Mouse (Mus musculus): ENCODE results near the gene Zmynd12. TPM values are rescaled to one million over a fixed set of nuclear protein-coding genes. Genes with fewer than 3 reads are reported as not detected.

The Zmynd12 gene
- polyA plus RNA-seq, 1 experiment from 2014 or later, result 0.10 TPM

GRCm38 (mm10) chr4:119417894-119418293 is 4.7 kb upstream of the Zmynd12 start:
- Histone ChIP-seq H3K36me3 (peaks cover 11% of the 10 kb centered on the region; the same call in 1 of the 2 replicates), H3K27me3 (no peaks in the 10 kb centered on the region), H3K9me3 (no peaks in the 10 kb centered on the region), H3K4me3 (no peak overlapping the region), H3K4me1 (peaks cover 20% of the 10 kb centered on the region), H3K9ac (no peak overlapping the region), H3K4me2 (no peak overlapping the region), H3K27ac (no peak overlapping the region)
- ATAC-seq (ENCODE audit: insufficient number of reproducible peaks, low FRiP score, low TSS enrichment, low read depth), result no peak
- WGBS, result 91% methylated on average over 3 of the region's 3 CpGs

DNA sequence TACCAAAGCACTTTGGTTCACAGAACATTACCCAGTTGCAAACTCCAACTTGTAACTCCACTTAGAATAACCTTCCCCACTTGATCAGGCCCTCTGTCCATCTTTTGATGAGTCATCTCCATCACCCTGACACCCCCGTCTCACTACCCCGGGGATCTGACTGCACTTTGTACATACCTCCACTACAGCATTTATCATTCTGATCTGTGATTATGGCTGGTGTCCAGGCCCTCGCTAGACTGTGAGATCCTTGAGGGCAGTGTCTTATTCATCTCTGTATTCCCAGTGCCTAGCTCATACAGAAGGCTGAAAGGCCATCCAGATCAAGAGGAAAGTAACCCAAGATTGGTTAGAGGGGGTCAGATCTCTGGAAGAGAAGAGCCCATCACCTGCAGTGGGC is 1.4 kb upstream of the Zmynd12 start:
- Histone ChIP-seq H3K36me3 (peaks cover 11% of the 10 kb centered on the region; the same call in 1 of the 2 replicates), H3K9me3 (no peaks in the 10 kb centered on the region), H3K4me3 (peak overlapping the region; percentile 68), H3K27ac (no peak overlapping the region), H3K9ac (no peak overlapping the region), H3K4me1 (peaks cover 21% of the 10 kb centered on the region), H3K4me2 (peak overlapping the region; percentile 84), H3K27me3 (no peaks in the 10 kb centered on the region)
- WGBS, result 57% methylated on average over 3 of the region's 3 CpGs
- no peak for ATAC-seq (ENCODE audit: insufficient number of reproducible peaks, low FRiP score, low TSS enrichment, low read depth)

DNA sequence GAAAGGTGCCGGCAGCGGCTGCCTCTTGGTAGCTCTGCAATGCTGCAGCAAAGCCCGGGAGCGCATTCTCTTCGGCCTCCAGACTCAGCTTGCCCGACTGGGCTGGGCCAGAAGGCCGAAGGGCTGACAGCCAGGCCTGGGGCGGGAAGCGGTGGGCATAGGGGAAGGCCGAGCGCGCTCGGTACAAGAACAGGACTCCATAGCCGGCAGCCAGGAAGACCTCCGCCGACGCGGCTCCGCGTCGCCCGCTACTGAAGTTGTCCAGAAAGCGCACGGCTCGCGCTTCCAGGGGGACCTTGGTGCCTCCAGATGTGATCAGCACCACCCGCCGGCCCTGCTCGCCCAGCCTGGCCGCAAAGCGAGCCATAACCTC is 707 bp upstream of the Zmynd12 start:
- Histone ChIP-seq H3K36me3 (peaks cover 11% of the 10 kb centered on the region; the same call in 1 of the 2 replicates), H3K4me3 (peak overlapping the region; percentile 68), H3K9me3 (no peaks in the 10 kb centered on the region), H3K4me1 (peaks cover 21% of the 10 kb centered on the region), H3K4me2 (peak overlapping the region; percentile 84), H3K27ac (peak overlapping the region; percentile 92), H3K27me3 (no peaks in the 10 kb centered on the region), H3K9ac (peak overlapping the region; percentile 68)
- no peak for ATAC-seq (ENCODE audit: insufficient number of reproducible peaks, low FRiP score, low TSS enrichment, low read depth)
- WGBS, result under 1% methylated on average over 31 of the region's 31 CpGs

- no peaks in the 10 kb centered on the region for H3K36me3 ChIP-seq
- no peak overlapping the region for H3K4me2 ChIP-seq
- no peaks in the 10 kb centered on the region for H3K9me3 ChIP-seq
- no peaks in the 10 kb centered on the region for H3K27me3 ChIP-seq
- peaks cover 21% of the 10 kb centered on the region for H3K4me1 ChIP-seq
- H3K9ac ChIP-seq, result no peak overlapping the region
- H3K27ac ChIP-seq, result no peak overlapping the region
- H3K4me3 ChIP-seq, result no peak overlapping the region
- ATAC-seq (ENCODE audit: insufficient number of reproducible peaks, low FRiP score, low TSS enrichment, low read depth), result no peak
- 86% methylated on average over 2 of the region's 2 CpGs for WGBS
Observed at GRCm38 (mm10) chr4:119425077-119425476, 2.5 kb downstream of the Zmynd12 start.

GRCm38 (mm10) chr4:119425601-119426000 is 3.0 kb downstream of the Zmynd12 start:
- H3K27me3 ChIP-seq, result no peaks in the 10 kb centered on the region
- WGBS, result 38% methylated on average over 2 of the region's 2 CpGs
- H3K4me3 ChIP-seq, result no peak overlapping the region
- no peak for ATAC-seq (ENCODE audit: insufficient number of reproducible peaks, low FRiP score, low TSS enrichment, low read depth)
- no peak overlapping the region for H3K9ac ChIP-seq
- H3K9me3 ChIP-seq, result no peaks in the 10 kb centered on the region
- no peak overlapping the region for H3K27ac ChIP-seq
- peaks cover 21% of the 10 kb centered on the region for H3K4me1 ChIP-seq
- no peak overlapping the region for H3K4me2 ChIP-seq
- no peaks in the 10 kb centered on the region for H3K36me3 ChIP-seq

- Histone ChIP-seq H3K4me2 (no peak overlapping the region), H3K36me3 (no peaks in the 10 kb centered on the region), H3K9me3 (no peaks in the 10 kb centered on the region), H3K27me3 (no peaks in the 10 kb centered on the region), H3K4me3 (no peak overlapping the region), H3K27ac (no peak overlapping the region), H3K4me1 (peaks cover 10% of the 10 kb centered on the region), H3K9ac (no peak overlapping the region)
- no peak for ATAC-seq (ENCODE audit: insufficient number of reproducible peaks, low FRiP score, low TSS enrichment, low read depth)
- 35% methylated on average over 2 of the region's 2 CpGs for WGBS
Observed at GRCm38 (mm10) chr4:119427680-119428079, 5.1 kb downstream of the Zmynd12 start.

GRCm38 (mm10) chr4:119430678-119431077 is 8.1 kb downstream of the Zmynd12 start:
- WGBS, result 33% methylated on average over 5 of the region's 5 CpGs
- no peak overlapping the region for H3K27ac ChIP-seq
- H3K4me3 ChIP-seq, result no peak overlapping the region
- no peaks in the 10 kb centered on the region for H3K4me1 ChIP-seq
- no peaks in the 10 kb centered on the region for H3K9me3 ChIP-seq
- H3K4me2 ChIP-seq, result no peak overlapping the region
- H3K36me3 ChIP-seq, result no peaks in the 10 kb centered on the region
- no peak overlapping the region for H3K9ac ChIP-seq
- no peaks in the 10 kb centered on the region for H3K27me3 ChIP-seq
- no peak for ATAC-seq (ENCODE audit: insufficient number of reproducible peaks, low FRiP score, low TSS enrichment, low read depth)

DNA sequence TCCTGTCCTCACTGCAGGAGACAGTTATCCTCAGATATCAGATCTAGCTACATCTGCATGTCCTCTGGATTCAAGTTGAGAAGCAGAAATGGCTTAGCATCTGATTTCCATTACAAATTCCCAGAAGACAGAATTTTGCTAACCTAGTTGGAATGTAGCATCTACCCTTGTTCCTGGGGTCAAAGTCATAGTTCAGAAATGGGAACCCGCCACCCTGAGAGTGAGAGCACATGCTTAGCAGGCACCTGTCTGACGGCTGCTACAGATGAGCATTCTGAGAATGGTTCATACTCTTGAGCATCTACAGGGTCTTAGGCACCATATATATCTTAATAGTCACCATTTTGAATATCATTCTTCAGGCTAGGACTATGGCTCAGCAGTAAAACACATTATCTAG is 15.3 kb downstream of the Zmynd12 start:
- peaks cover 5% of the 10 kb centered on the region; the same call in 1 of the 2 replicates for H3K4me1 ChIP-seq
- H3K4me2 ChIP-seq, result no peak overlapping the region
- H3K36me3 ChIP-seq, result no peaks in the 10 kb centered on the region
- no peaks in the 10 kb centered on the region for H3K9me3 ChIP-seq
- H3K27me3 ChIP-seq, result no peaks in the 10 kb centered on the region
- WGBS, result 69% methylated on average over 2 of the region's 2 CpGs
- H3K4me3 ChIP-seq, result no peak overlapping the region
- no peak overlapping the region for H3K27ac ChIP-seq
- ATAC-seq (ENCODE audit: insufficient number of reproducible peaks, low FRiP score, low TSS enrichment, low read depth), result no peak
- H3K9ac ChIP-seq, result no peak overlapping the region

- Histone ChIP-seq H3K27ac (no peak overlapping the region), H3K9ac (no peak overlapping the region), H3K4me1 (peaks cover 5% of the 10 kb centered on the region; the same call in 1 of the 2 replicates), H3K36me3 (no peaks in the 10 kb centered on the region), H3K27me3 (no peaks in the 10 kb centered on the region), H3K4me2 (no peak overlapping the region), H3K4me3 (no peak overlapping the region), H3K9me3 (no peaks in the 10 kb centered on the region)
- peak; percentile 74; the same call in 1 of the 2 replicates for ATAC-seq (ENCODE audit: insufficient number of reproducible peaks, low FRiP score, low TSS enrichment, low read depth)
- 66% methylated on average over 4 of the region's 4 CpGs for WGBS
Observed at GRCm38 (mm10) chr4:119441836-119442235, 19.2 kb downstream of the Zmynd12 start.

GRCm38 (mm10) chr4:119442539-119442938 is 19.9 kb downstream of the Zmynd12 start:
- peak overlapping the region; percentile 54 for H3K27ac ChIP-seq
- no peaks in the 10 kb centered on the region for H3K9me3 ChIP-seq
- no peak overlapping the region for H3K9ac ChIP-seq
- H3K36me3 ChIP-seq, result no peaks in the 10 kb centered on the region
- 49% methylated on average over 6 of the region's 6 CpGs for WGBS
- H3K4me3 ChIP-seq, result no peak overlapping the region
- H3K27me3 ChIP-seq, result no peaks in the 10 kb centered on the region
- peaks cover 5% of the 10 kb centered on the region; the same call in 1 of the 2 replicates for H3K4me1 ChIP-seq
- no peak for ATAC-seq (ENCODE audit: insufficient number of reproducible peaks, low FRiP score, low TSS enrichment, low read depth)
- H3K4me2 ChIP-seq, result no peak overlapping the region

DNA sequence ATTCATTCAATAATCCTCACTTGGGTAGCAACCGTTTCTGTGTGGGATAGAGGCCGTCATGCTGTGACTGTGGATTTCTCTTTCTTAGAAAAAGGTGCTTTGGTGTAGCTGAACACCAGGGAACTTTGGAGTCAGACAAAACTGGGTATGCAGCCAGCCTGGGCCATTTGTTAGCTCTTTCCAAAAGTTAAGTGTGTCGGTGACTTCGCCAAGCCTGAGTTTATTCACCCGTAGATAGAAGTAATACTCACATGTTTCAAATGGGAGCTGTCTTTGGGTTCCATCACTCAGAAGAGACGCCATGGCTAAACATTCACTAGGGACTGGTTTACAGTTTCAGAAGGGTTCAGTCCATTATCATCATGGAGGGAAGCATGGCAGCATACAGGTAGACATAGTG is 24.6 kb downstream of the Zmynd12 start:
- Histone ChIP-seq H3K4me1 (peaks cover 5% of the 10 kb centered on the region; the same call in 1 of the 2 replicates), H3K4me3 (no peak overlapping the region), H3K36me3 (no peaks in the 10 kb centered on the region), H3K4me2 (no peak overlapping the region), H3K9ac (no peak overlapping the region), H3K9me3 (no peaks in the 10 kb centered on the region), H3K27ac (no peak overlapping the region), H3K27me3 (no peaks in the 10 kb centered on the region)
- no peak for ATAC-seq (ENCODE audit: insufficient number of reproducible peaks, low FRiP score, low TSS enrichment, low read depth)
- 92% methylated on average over 6 of the region's 6 CpGs for WGBS

- Histone ChIP-seq H3K36me3 (no peaks in the 10 kb centered on the region), H3K4me2 (no peak overlapping the region), H3K27ac (no peak overlapping the region), H3K4me1 (no peaks in the 10 kb centered on the region), H3K27me3 (no peaks in the 10 kb centered on the region), H3K4me3 (no peak overlapping the region), H3K9ac (no peak overlapping the region), H3K9me3 (no peaks in the 10 kb centered on the region)
- ATAC-seq (ENCODE audit: insufficient number of reproducible peaks, low FRiP score, low TSS enrichment, low read depth), result no peak
- WGBS, result 85% methylated on average over 3 of the region's 3 CpGs
Observed at GRCm38 (mm10) chr4:119447786-119448185, 25.2 kb downstream of the Zmynd12 start.

DNA sequence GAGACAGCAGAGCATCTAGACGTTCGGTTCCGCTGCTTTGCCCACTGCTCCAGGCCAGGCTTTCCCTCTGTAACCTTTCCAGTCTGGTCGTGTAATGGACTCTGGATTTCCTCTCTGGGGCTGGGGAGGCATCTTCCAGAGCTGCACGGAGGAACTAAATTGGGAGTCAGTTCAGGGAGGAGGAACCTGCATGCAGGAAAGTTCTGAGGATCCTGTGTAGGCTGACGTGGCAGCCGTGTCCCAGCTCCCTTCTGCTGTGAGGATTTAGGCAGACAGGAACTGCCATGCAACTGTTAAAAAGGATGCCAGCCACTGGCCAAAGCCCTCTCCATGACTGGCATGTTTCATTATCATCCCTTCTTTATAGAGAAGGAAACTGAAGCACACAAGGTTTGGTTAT is 27.8 kb downstream of the Zmynd12 start:
- no peak for ATAC-seq (ENCODE audit: insufficient number of reproducible peaks, low FRiP score, low TSS enrichment, low read depth)
- 66% methylated on average over 7 of the region's 7 CpGs for WGBS
- H3K9me3 ChIP-seq, result no peaks in the 10 kb centered on the region
- H3K27me3 ChIP-seq, result no peaks in the 10 kb centered on the region
- H3K36me3 ChIP-seq, result no peaks in the 10 kb centered on the region
- 0 out of 2 replicates have a peak, but pooled peaks cover 2% of the 10 kb centered on the region for H3K4me1 ChIP-seq
- no peak overlapping the region for H3K4me3 ChIP-seq
- no peak overlapping the region for H3K27ac ChIP-seq
- no peak overlapping the region for H3K4me2 ChIP-seq
- H3K9ac ChIP-seq, result no peak overlapping the region
